Mouse (Mus musculus) activated CD4-positive, CD25-positive, alpha-beta regulatory T cell, adult 4 months (primary cell): ENCODE data around the gene Apob. TPM values are rescaled to one million over a fixed set of nuclear protein-coding genes. Genes with fewer than 3 reads are reported as not detected.

Experiments
- ATAC-seq: one replicate; pipeline ENCODE4 v1.8.0; 2017
- polyA plus RNA-seq, 2 experiments: library from polyadenylated mRNA; unstranded; fragments of 100-300 nt; shearing (Covaris generic); gene quantifications; one replicate each; pipeline ENCODE4 v1.2.1; 2017

Gene Apob
- polyA plus RNA-seq, 2 experiments from 2014 or later: 0.05 TPM; not detected in 1

- no peak for ATAC-seq
These were observed 60.8 kb downstream of the Apob start for GRCm38 (mm10) chr12:8038081-8038730.

GRCm38 (mm10) chr12:8042626-8043394, 65.4 kb downstream of the Apob start:
- no peak for ATAC-seq

GRCm38 (mm10) chr12:8047046-8047445, 69.6 kb downstream of the Apob start:
- ATAC-seq: no peak

- ATAC-seq: no peak
These were observed 70.4 kb downstream of the Apob start for GRCm38 (mm10) chr12:8047789-8048309.

- no peak for ATAC-seq
These were observed 78.7 kb downstream of the Apob start for GRCm38 (mm10) chr12:8056001-8056640.

GRCm38 (mm10) chr12:8059576-8059975, 82.1 kb downstream of the Apob start:
- ATAC-seq: peak; percentile 49

- no peak for ATAC-seq
These were observed 86.1 kb downstream of the Apob start for GRCm38 (mm10) chr12:8063363-8064065.

Other genes with a start within 250 kb of the Apob start
- gene Ldah, start 230.5 kb downstream of the Apob start, polyA plus RNA-seq: 100 to 1,000 TPM; 103 to 110 TPM